Mouse (Mus musculus): ENCODE data around the gene Stard9.
A peak's percentile ranks its signal among the peaks of the same experiment; 100 is the strongest.

Gene Stard9

GRCm38 (mm10) chr2:120628886-120629735 is at the start of gene Stard9:
Gene Stard9, plus strand, starts transcription at chr2:120629121.
- DNase-seq (ENCODE audit: low spot score in 2 of 2): peak; percentile 97 to 98

GRCm38 (mm10) chr2:120589759-120590158 is 39.2 kb upstream of the Stard9 start:
- no peak for DNase-seq (ENCODE audit: low spot score in 2 of 2)

- no peak for DNase-seq (ENCODE audit: low spot score in 2 of 2)
These were observed 36.7 kb upstream of the Stard9 start for GRCm38 (mm10) chr2:120592227-120592626.

- no peak for DNase-seq (ENCODE audit: low spot score in 2 of 2)
These were observed 31.2 kb upstream of the Stard9 start for GRCm38 (mm10) chr2:120597734-120598133.

GRCm38 (mm10) chr2:120599506-120599905 is 29.4 kb upstream of the Stard9 start:
- no peak for DNase-seq (ENCODE audit: low spot score in 2 of 2)

GRCm38 (mm10) chr2:120606021-120606690 is 22.8 kb upstream of the Stard9 start:
- no peak for DNase-seq (ENCODE audit: low spot score in 2 of 2)

- peak; percentile 86 to 94 for DNase-seq (ENCODE audit: low spot score in 2 of 2)
These were observed 19.8 kb upstream of the Stard9 start, which contains the start of the genes Haus2 and Lrrc57 for GRCm38 (mm10) chr2:120608830-120609723. Gene Haus2, plus strand, starts transcription at chr2:120609383. Gene Lrrc57, minus strand, starts transcription at chr2:120609520.

- no peak for DNase-seq (ENCODE audit: low spot score in 2 of 2)
These were observed 12.4 kb upstream of the Stard9 start for GRCm38 (mm10) chr2:120616279-120617163.

GRCm38 (mm10) chr2:120619538-120619937 is 9.4 kb upstream of the Stard9 start:
- no peak for DNase-seq (ENCODE audit: low spot score in 2 of 2)

GRCm38 (mm10) chr2:120622920-120623319 is 6.0 kb upstream of the Stard9 start:
- no peak for DNase-seq (ENCODE audit: low spot score in 2 of 2)

GRCm38 (mm10) chr2:120628076-120628865 is 650 bp upstream of the Stard9 start:
- no peak for DNase-seq (ENCODE audit: low spot score in 2 of 2)

GRCm38 (mm10) chr2:120630246-120630645 is 1.3 kb downstream of the Stard9 start:
- no peak for DNase-seq (ENCODE audit: low spot score in 2 of 2)

GRCm38 (mm10) chr2:120630655-120631054 is 1.7 kb downstream of the Stard9 start:
- DNase-seq (ENCODE audit: low spot score in 2 of 2): no peak

- no peak for DNase-seq (ENCODE audit: low spot score in 2 of 2)
These were observed 2.6 kb downstream of the Stard9 start for GRCm38 (mm10) chr2:120631521-120631920.

GRCm38 (mm10) chr2:120631957-120632356 is 3.0 kb downstream of the Stard9 start:
- DNase-seq (ENCODE audit: low spot score in 2 of 2): no peak

- no peak for DNase-seq (ENCODE audit: low spot score in 2 of 2)
These were observed 11.9 kb downstream of the Stard9 start for GRCm38 (mm10) chr2:120640835-120641234.

- DNase-seq (ENCODE audit: low spot score in 2 of 2): peak; percentile 77 to 80
These were observed 14.9 kb downstream of the Stard9 start for GRCm38 (mm10) chr2:120643836-120644235.

- DNase-seq (ENCODE audit: low spot score in 2 of 2): peak in 1 of 2 experiments; percentile 25
These were observed 17.9 kb downstream of the Stard9 start for GRCm38 (mm10) chr2:120646777-120647176.

- DNase-seq (ENCODE audit: low spot score in 2 of 2): no peak
These were observed 23.5 kb downstream of the Stard9 start for GRCm38 (mm10) chr2:120652256-120652924.

Measured in urinary bladder, postnatal 4 days (tissue).